Mouse (Mus musculus) G1E (cell line): ENCODE data around the gene Fam53b. TPM values are rescaled to one million over a fixed set of nuclear protein-coding genes. Genes with fewer than 3 reads are reported as not detected.
A peak's percentile ranks its signal among the peaks of the same experiment; 100 is the strongest.

Experiments
- ATAC-seq: 2 replicates; pipeline ENCODE4 v1.8.0; 2016; ENCODE audit warnings: mild to moderate bottlenecking; ENCODE audit not compliant: insufficient number of reproducible peaks, poor library complexity, low FRiP score, severe bottlenecking; ENCODE audit errors: extremely low read depth
- DNase-seq: peaks from one replicate; pipeline ENCODE4 v3.0.0; 2012; ENCODE audit warnings: low spot score
- H3K27me3 ChIP-seq: 2 replicates; pipeline ENCODE4 v1.6.1; 2012; ENCODE audit warnings: mild to moderate bottlenecking, low read length, inconsistent platforms; ENCODE audit not compliant: insufficient read depth
- H3K36me3 ChIP-seq: replicated peaks from 2 replicates; pipeline ENCODE3; 2012; ENCODE audit warnings: mild to moderate bottlenecking, inconsistent platforms
- H3K4me1 ChIP-seq: 2 replicates; pipeline ENCODE4 v1.6.1; 2012; ENCODE audit warnings: low read depth, low read length, inconsistent platforms, mixed read lengths; ENCODE audit not compliant: insufficient read depth
- H3K4me3 ChIP-seq: 2 replicates; pipeline ENCODE4 v1.5.1; 2012; ENCODE audit warnings: low read depth, mild to moderate bottlenecking, inconsistent platforms, low read length, moderate library complexity, mixed read lengths
- H3K9me3 ChIP-seq: replicated peaks from 2 replicates; pipeline ENCODE4 v1.6.1; 2012; ENCODE audit warnings: inconsistent platforms
- CTCF ChIP-seq: IDR thresholded peaks from 2 replicates; pipeline ENCODE4 v1.5.1; 2012; ENCODE audit warnings: low read depth, low read length, inconsistent platforms, mixed read lengths
- GATA1 ChIP-seq: IDR thresholded peaks from 2 replicates; pipeline ENCODE4 v1.6.1; 2012; ENCODE audit warnings: borderline replicate concordance, low read length, inconsistent platforms, mixed read lengths
- GATA2 ChIP-seq: IDR thresholded peaks from 2 replicates; pipeline ENCODE4 v1.6.1; 2012; ENCODE audit warnings: low read depth, low read length, inconsistent platforms, borderline replicate concordance
- POLR2AphosphoS5 ChIP-seq: IDR thresholded peaks from 2 replicates; pipeline ENCODE4 v1.6.1; 2012; ENCODE audit warnings: low read depth, low read length, inconsistent platforms; ENCODE audit not compliant: insufficient replicate concordance
- TAL1 ChIP-seq: conservative IDR thresholded peaks from 2 replicates; pipeline ENCODE4 v1.6.1; 2012; ENCODE audit warnings: low read depth, low read length, inconsistent platforms, mixed read lengths
- polyA plus RNA-seq: library from polyadenylated mRNA; stranded (reverse); fragments of >175 nt; gene quantifications from 2 replicates; pipeline ENCODE4 v1.2.3, GENCODE M21; 2012
- total RNA-seq, 2 experiments: library from RNA; stranded (forward) in 1 of 2; stranded (reverse) in 1 of 2; fragments of 200-1000 nt in 1 of 2; fragments of >200 nt in 1 of 2; fragmentation: Nextera tagmentation in 1 of 2; gene quantifications; 2 replicates each; pipeline ENCODE4 v1.2.3; 2014 to 2017

The Fam53b gene
- total and polyA plus RNA-seq, 3 experiments = 22.1 to 63.6 (median 23.8) TPM

DNA sequence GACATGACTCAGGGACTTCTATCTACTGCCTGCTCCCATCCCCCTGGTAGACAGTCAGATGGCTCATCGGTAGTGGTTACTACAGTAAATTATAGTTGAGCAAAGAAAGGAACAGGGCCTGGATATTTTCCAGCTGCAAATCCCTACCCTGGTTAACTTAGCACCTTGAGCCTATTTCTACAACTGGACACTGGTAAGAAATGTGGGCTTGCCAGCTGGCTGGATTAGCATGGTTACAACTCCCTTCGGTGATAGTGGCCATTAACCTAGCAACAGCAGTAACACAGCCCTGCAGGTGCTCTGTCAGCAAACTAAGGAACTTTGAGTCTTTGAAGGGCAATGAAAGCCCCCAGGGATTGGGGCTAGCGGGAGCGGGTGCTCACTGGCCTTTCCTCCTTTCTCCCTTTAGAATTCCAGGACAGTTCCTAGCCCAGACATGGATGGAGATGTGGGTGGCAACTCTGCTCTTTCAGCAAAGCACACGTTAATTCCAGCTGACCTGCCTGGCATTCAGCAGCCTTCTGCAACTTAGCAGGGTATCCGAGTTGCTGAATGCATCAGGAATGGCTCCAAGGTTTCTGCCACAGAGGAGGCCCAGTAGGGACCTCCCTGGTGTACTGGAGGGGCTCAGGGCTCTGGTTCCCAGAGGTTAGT lies 81.4 kb downstream of the Fam53b start:
- TF ChIP-seq GATA1 = no peak
- TF ChIP-seq TAL1 = no peak
- no peak for TF ChIP-seq GATA2
- no peak for TF ChIP-seq POLR2AphosphoS5
- H3K9me3 ChIP-seq = no peaks in the 10 kb centered on the region
- no peak overlapping the region for H3K4me3 ChIP-seq
- H3K36me3 ChIP-seq = peaks cover 87% of the 10 kb centered on the region
- no peaks in the 10 kb centered on the region for H3K27me3 ChIP-seq
- no peak for ATAC-seq
- DNase-seq = no peak
- peaks cover 55% of the 10 kb centered on the region for H3K4me1 ChIP-seq

DNA sequence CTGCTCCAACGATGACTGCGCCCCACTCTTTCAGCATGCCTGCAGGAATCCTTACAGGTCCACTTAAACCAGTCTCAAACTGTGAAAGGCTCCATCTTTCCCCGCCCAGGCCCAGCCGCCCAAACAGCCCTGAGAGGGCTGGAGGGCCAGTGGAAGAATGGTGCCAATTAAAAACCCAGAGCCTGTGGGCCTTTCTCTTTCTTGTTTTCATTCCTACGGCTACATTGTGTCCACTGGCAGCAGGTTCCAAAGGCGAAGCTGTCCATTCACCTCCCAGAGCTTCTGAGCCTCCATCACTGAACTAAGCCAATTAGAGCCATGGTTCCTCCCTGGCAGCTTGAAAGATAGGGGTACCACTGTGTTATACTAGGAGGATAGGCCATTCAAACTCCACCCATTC lies 82.1 kb downstream of the Fam53b start:
- H3K36me3 ChIP-seq = peaks cover 89% of the 10 kb centered on the region
- no peak for ATAC-seq

DNA sequence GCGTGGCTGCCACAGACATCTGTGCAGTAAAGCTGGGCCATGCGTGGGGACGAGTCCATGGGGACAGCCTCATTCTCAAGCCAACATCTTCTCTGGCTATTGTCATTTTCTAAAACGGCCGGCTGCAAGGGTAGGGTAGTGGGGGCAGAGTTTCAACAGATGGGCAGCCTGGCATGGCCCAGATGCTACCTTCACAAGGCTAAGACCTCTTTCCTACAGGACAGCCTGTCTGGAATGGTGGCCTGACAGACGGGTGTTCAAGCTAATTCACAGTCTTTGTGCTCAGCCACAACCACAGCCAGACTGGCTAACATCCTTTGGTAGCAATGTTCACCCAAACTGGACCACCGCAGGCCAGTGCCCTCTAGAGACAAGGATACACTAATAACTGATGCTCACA lies 83.2 kb downstream of the Fam53b start:
- Histone ChIP-seq H3K4me1 (peaks cover 39% of the 10 kb centered on the region), H3K9me3 (no peaks in the 10 kb centered on the region), H3K36me3 (peaks cover 87% of the 10 kb centered on the region), H3K27me3 (no peaks in the 10 kb centered on the region), H3K4me3 (no peak overlapping the region)
- TF ChIP-seq GATA1 (no peak), POLR2AphosphoS5 (no peak), TAL1 (no peak), GATA2 (no peak), CTCF (no peak)
- DNase-seq (no peak), ATAC-seq (no peak)

More for the DNA sequence above, 82.1 kb downstream of the Fam53b start:
- no peaks in the 10 kb centered on the region for H3K27me3 ChIP-seq
- peaks cover 50% of the 10 kb centered on the region for H3K4me1 ChIP-seq
- no peak for TF ChIP-seq TAL1
- TF ChIP-seq GATA1 = no peak
- TF ChIP-seq GATA2 = no peak
- no peak for TF ChIP-seq CTCF
- TF ChIP-seq POLR2AphosphoS5 = no peak
- no peak overlapping the region for H3K4me3 ChIP-seq
- no peaks in the 10 kb centered on the region for H3K9me3 ChIP-seq
- DNase-seq = no peak

DNA sequence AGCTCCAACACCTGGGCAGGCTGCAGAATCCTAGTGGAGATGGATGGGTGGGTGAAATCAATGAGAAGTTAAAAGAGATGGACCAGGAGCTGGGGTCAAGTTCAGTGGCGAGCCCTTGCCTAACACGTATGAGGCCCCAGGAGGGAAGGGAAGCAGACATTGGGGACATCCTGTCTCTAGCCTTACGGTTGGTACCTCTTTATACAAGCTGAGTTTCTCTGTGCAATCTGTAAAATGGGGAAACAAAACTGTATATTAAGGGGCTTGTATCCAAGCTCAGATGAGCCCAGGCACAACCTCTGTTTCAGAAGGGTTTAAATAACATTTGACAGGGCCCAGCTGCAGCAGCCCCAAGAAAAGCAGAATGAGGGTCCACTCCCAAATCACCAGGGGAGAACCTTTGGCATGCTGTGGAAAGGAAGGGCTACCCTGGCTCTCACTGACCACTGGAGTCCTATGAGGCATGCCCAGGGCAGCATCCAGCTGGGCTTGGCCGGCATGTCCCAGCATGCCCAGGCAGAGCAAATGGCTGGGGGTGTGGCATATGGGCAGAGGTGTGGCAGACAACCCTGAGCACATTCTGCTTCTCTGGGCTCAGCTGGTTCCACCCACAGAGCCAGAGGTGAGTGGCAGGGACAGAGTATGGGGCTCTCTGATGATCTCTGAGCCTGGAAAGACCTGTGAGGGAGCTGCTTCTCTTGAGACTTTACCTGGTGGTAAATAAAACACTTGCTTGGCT lies 84.4 kb downstream of the Fam53b start:
- H3K4me3 ChIP-seq = no peak overlapping the region
- no peaks in the 10 kb centered on the region for H3K9me3 ChIP-seq
- peaks cover 90% of the 10 kb centered on the region for H3K36me3 ChIP-seq
- peak; percentile 82 for ATAC-seq
- no peaks in the 10 kb centered on the region for H3K27me3 ChIP-seq
- peaks cover 28% of the 10 kb centered on the region for H3K4me1 ChIP-seq
- no peak for TF ChIP-seq TAL1
- TF ChIP-seq GATA1 = no peak
- TF ChIP-seq CTCF = no peak
- TF ChIP-seq POLR2AphosphoS5 = no peak
- no peak for TF ChIP-seq GATA2
- no peak for DNase-seq

DNA sequence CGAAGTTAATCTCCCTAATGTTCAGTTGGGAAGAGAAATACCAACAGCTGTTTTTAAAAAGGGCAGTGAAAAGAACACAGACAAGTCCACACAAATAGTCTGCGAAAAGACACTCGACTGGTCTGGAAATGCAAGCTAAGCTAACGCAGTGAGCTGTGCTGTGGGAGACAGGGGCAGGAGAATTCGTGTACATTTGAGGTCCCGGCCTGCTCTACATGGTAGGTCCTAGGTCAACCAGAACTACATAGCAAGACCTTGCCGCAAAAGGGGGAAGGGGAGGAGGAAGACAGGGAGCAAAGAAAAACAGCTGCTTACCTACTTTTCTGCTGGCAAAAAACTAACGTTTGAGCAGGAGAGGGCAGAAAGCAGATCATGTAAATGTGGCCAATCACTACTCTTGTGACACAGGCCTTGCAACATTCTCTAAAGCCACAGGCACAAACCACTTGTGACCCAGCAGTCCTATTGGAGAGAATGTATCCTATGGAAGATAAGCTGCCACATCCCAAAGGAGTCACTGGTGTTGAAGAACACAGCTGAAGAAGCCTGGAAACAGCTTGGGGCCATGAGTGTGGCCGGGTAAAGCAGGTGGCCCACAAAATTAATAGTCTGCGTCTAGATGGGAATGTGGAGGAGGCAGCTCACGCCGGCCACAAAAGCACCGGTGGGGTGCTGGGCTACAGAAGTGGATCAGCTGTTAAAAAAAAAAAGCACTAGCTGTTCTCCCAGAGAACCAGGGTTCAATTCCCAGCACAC lies 87.4 kb downstream of the Fam53b start:
- Histone ChIP-seq H3K27me3 (no peaks in the 10 kb centered on the region), H3K4me3 (no peak overlapping the region), H3K4me1 (peaks cover 36% of the 10 kb centered on the region), H3K9me3 (no peaks in the 10 kb centered on the region), H3K36me3 (peaks cover 85% of the 10 kb centered on the region)
- ATAC-seq = no peak
- DNase-seq = no peak
- TF ChIP-seq CTCF (no peak), TAL1 (no peak), GATA1 (no peak), POLR2AphosphoS5 (no peak), GATA2 (no peak)

DNA sequence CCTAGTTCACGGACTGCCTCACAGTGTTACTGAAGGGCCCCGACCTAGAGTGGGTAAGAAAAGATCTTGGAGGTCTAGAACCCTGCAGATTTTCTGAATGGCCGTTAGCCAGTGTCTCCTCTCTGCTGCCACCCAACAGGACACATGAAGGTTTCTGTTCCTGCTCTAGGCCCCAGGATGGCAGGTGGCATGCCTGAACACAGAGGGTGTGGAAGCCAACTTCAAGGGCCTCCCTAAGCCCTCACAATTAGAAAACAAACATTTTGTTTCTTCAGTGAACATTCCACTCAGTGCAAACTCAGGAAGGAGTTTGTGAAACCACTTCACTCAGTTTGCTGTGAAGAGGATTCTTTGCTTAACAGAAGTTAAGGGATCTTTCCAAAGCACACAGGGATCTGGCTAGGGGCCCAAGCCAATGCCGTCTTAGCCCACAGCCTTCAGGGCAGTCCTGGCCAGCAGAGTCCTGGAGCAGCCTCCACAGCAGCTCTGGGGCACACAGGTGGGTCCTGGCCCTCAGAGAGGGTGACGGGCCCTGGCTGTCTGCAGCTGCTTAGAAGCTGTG lies 89.1 kb downstream of the Fam53b start:
- Histone ChIP-seq H3K4me3 (no peak overlapping the region), H3K9me3 (no peaks in the 10 kb centered on the region), H3K4me1 (peaks cover 40% of the 10 kb centered on the region), H3K36me3 (peaks cover 85% of the 10 kb centered on the region), H3K27me3 (no peaks in the 10 kb centered on the region)
- ATAC-seq (no peak), DNase-seq (no peak)
- no peak for TF ChIP-seq POLR2AphosphoS5
- no peak for TF ChIP-seq TAL1
- no peak for TF ChIP-seq GATA2
- no peak for TF ChIP-seq GATA1
- TF ChIP-seq CTCF = no peak
